Mouse (Mus musculus) C2C12 (cell line): Measurements from ENCODE around the gene Lrch3.

Experiments
- CEBPB ChIP-seq: IDR thresholded peaks from one replicate; pipeline ENCODE4 v1.6.1; 2011; ENCODE audit warnings: low read depth, mild to moderate bottlenecking, control low read depth, moderate library complexity
- CTCF ChIP-seq: IDR thresholded peaks from one replicate; pipeline ENCODE4 v1.5.1; 2011; ENCODE audit not compliant: control insufficient read depth, insufficient read depth, insufficient read length
- FOSL1 ChIP-seq: IDR thresholded peaks from one replicate; pipeline ENCODE4 v1.8.0; 2011; ENCODE audit warnings: mild to moderate bottlenecking, low read length; ENCODE audit not compliant: poor library complexity, insufficient read depth, severe bottlenecking
- MAX ChIP-seq: IDR thresholded peaks from one replicate; pipeline ENCODE4 v1.6.1; 2011; ENCODE audit warnings: mild to moderate bottlenecking, control low read depth
- MYOD1 ChIP-seq: IDR thresholded peaks from one replicate; pipeline ENCODE4 v1.6.1; 2011; ENCODE audit warnings: low read depth; ENCODE audit not compliant: control insufficient read depth, insufficient read length
- USF1 ChIP-seq: IDR thresholded peaks from one replicate; pipeline ENCODE4 v1.6.1; 2011; ENCODE audit warnings: low read depth, mild to moderate bottlenecking, control low read depth, moderate library complexity

DNA sequence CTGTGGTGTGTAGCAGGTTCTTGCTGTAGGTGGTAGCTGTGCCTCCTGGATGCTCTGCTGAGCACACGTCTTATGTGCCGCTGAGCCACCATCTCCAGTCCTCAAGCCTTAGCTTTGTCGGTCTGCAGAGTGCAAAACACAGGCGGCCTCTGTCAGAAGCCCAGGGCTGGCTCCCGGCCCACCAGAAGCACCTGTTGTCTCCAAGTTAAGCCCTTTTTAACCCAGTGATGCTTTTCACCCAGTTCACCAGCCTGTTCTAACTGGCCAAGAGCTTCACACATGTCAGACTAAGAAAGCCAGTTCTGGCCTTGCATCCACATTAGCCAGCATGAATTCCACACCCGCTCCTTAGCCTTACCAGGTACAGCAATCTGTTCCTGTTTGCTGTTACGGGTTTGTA is 93.0 kb downstream of the Lrch3 start:
- no peak for TF ChIP-seq MAX
- no peak for TF ChIP-seq MYOD1
- TF ChIP-seq CTCF: no peak
- no peak for TF ChIP-seq CEBPB
- no peak for TF ChIP-seq FOSL1
- TF ChIP-seq USF1: no peak
